Mouse (Mus musculus): ENCODE results near the gene Lhx6.
"Not testable (repeated sequence)": the region's sequence is repeated elsewhere in the genome, so short reads cannot be mapped to it uniquely, and the experiment has no call there.

The Lhx6 gene

DNA sequence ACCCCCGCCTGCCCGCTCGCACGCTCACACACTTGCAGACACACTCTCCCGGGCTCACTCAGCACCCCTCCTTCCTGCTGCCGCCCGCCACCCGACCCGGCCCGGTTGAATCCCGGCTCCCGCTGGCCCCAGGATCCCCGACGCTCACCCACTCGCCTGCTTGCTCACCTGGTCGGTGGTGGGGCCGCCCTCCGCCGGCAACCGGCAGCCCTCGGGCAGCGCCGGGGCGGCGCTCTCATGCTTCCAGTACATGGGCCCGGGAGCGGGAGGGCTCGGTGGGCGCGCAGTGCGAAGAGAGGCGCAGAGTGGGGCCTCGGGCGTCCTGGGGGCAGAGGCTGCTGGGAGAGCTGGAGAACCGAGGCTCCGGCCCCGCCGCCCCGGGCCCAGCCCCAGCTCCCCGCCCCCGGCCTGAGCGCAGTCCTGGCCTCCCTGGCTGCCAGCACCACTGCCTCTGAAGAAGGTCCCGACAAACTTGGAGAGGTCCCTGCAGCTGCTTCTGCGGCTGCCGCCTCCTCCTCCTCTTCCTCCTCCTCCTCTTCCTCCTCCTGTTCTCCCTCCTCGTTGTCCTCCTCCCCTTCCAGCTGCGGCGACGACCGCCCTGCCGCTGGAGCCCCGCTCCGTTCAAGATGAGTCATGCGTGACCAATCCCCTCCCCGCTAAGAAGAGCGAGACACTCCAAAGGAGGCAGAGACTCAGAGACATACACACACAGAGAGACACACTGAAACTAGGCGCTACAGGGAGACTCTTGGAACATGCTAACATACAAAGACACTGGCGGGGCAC is at the start of gene Lhx6:
Gene Lhx6, minus strand, starts transcription at position 453 of the 786 bp plus-strand sequence.
- DNase-seq (ENCODE audit: low spot score in 2 of 2): no peak

- not testable (repeated sequence) for DNase-seq (ENCODE audit: low spot score in 2 of 2)
Measured at GRCm38 (mm10) chr2:36152401-36152800, 47.2 kb upstream of the Lhx6 start.

DNA sequence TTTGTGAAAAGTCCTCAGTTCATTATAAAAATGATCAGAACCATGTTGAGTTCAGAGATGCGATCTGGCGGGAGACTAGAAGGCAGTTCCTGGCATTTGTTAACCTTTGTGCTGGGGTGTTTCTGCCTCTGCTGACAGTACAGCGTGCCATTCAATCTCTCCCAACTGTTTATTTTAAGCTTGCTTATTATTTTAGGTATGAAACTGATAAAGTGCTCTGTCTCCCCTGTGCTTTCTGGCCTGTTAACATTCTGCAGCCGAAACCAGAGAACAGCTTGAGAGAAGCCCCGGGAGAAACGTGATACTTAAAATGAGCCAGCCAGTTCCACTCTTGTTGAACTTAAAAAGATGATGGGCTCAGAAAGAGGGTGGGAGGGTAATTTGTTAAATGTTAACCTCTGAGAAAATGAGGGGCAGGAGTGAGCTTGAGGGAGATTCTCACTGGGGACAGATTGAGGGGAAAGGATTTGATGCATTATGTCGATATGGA is 43.7 kb upstream of the Lhx6 start:
- no peak for DNase-seq (ENCODE audit: low spot score in 2 of 2)

DNA sequence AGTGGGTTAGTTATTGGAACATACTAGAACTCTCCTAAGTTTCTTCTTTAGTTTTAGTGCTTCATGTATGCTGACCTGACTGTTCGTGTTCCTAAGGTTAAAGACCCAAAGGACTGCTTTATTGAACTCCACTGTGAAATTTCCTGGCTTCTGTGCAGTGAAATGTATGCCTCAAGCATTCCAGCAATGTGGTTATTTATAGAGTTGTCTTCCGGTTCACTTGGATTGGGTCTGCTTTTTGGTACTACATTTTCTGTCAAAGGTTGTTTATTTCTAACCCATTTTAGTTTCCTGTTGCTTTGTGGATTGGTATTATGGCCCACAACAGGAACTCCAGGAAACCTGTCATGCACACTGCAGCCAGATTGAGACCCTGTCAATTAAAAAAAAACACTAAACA is 33.9 kb upstream of the Lhx6 start:
- DNase-seq (ENCODE audit: low spot score in 2 of 2): no peak

GRCm38 (mm10) chr2:36136300-36136941 is 31.2 kb upstream of the Lhx6 start, which contains the start of the genes Mrrf and Rbm18:
Mrrf (plus strand) TSS chr2:36136389.
Rbm18 (minus strand) TSS chr2:36136773.
- peak; percentile 90 to 92 for DNase-seq (ENCODE audit: low spot score in 2 of 2)

DNA sequence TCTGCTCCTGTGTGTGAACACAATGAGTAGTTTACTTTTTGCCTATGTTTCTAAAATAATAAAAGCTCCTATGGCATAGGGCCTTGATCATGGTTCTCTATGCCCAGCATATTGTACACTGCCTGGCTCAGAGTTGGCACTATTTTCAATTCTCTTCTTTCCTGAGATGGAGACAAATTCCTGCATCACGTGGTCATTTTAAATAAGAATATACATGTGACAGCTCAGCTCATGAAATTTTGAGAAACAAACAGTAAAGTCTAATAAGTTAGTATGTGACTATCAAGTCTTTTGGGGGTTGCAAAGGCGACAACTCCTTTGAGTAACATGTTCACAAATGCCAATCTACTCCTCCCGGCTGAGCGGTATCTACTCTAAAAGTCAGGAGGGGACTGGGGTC is 30.7 kb upstream of the Lhx6 start:
- DNase-seq (ENCODE audit: low spot score in 2 of 2): no peak

DNA sequence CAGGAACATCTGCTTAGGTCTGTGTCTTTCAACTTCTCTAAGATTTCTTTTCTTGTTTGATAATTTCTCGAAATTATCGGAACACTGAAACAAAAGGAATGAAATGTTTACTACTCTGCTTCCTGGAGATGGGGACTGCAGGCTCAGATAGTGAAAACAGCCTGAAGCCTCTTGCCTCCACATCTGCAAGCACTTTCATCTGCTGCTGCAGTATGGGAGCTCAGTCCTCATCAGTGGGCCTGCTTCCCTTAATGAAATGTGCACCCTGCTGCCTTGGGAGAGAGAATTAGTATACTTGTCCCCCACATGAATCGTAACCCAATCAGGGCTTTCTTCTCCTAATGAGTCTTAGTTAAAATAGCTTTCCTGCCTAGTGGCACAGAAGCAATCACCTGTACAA is 23.8 kb upstream of the Lhx6 start:
- no peak for DNase-seq (ENCODE audit: low spot score in 2 of 2)

GRCm38 (mm10) chr2:36127973-36128372 is 22.8 kb upstream of the Lhx6 start:
- DNase-seq (ENCODE audit: low spot score in 2 of 2): no peak

GRCm38 (mm10) chr2:36126795-36127429 is 21.7 kb upstream of the Lhx6 start:
- no peak for DNase-seq (ENCODE audit: low spot score in 2 of 2)

DNA sequence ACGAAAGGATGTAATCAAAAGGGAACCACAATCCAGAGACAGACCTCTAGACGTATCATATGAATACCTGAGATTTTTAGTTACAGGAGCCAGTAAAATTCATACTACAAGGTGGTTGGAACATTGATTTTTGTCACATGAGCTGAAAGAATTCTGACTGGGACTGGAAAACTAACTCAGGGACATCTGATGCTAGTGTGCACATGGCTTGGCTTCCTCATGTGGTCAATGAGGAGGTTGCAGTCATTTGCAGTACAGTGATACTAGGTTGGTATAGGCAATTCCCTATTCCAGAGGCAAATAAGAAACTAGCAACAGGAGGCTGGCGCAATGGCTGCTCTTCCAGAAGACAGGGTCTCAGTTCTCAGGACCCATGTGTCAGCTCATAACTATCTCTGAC is 7.4 kb upstream of the Lhx6 start:
- DNase-seq (ENCODE audit: low spot score in 2 of 2): no peak

GRCm38 (mm10) chr2:36108615-36109014 is 3.4 kb upstream of the Lhx6 start:
- DNase-seq (ENCODE audit: low spot score in 2 of 2): no peak

GRCm38 (mm10) chr2:36104436-36104955 is 712 bp downstream of the Lhx6 start:
- no peak for DNase-seq (ENCODE audit: low spot score in 2 of 2)

- DNase-seq (ENCODE audit: low spot score in 2 of 2): no peak
Measured at GRCm38 (mm10) chr2:36103555-36104367, 1.4 kb downstream of the Lhx6 start.

GRCm38 (mm10) chr2:36103069-36103554 is 2.1 kb downstream of the Lhx6 start:
- no peak for DNase-seq (ENCODE audit: low spot score in 2 of 2)

DNA sequence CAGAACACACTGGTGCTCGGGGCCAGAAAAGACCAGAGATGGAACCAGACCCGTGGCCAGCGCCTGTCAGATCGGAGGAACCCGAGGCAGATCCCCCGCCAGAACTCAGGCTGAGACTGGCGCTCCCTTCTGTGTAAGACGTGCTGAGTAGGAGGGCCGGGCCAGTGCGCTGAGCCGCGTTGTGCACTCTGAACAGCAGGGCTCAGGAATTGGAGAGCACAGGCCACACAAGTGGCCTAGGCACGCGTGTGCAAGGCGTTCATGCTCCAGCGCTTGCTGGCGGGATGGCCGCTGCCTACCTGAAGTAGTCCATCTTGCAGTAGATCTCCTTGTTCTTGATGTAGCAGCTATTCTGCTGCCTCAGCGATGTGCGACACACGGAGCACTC is 2.7 kb downstream of the Lhx6 start:
- no peak for DNase-seq (ENCODE audit: low spot score in 2 of 2)

GRCm38 (mm10) chr2:36101866-36102558 is 3.2 kb downstream of the Lhx6 start:
- no peak for DNase-seq (ENCODE audit: low spot score in 2 of 2)

- no peak for DNase-seq (ENCODE audit: low spot score in 2 of 2)
Measured at GRCm38 (mm10) chr2:36099739-36100138, 5.5 kb downstream of the Lhx6 start.

GRCm38 (mm10) chr2:36098021-36098420 is 7.2 kb downstream of the Lhx6 start:
- no peak for DNase-seq (ENCODE audit: low spot score in 2 of 2)

GRCm38 (mm10) chr2:36097129-36097815 is 7.9 kb downstream of the Lhx6 start:
- no peak for DNase-seq (ENCODE audit: low spot score in 2 of 2)

GRCm38 (mm10) chr2:36093914-36094475 is 11.2 kb downstream of the Lhx6 start:
- DNase-seq (ENCODE audit: low spot score in 2 of 2): no peak
